Mouse (Mus musculus) olfactory bulb, adult 2 months (tissue): ENCODE measurements around the gene Spint4.

Experiments
- CTCF ChIP-seq: fragments of 200-500 bp; IDR thresholded peaks from 2 replicates; pipeline ENCODE4 v1.5.1; 2012; ENCODE audit warnings: low read depth, mild to moderate bottlenecking, low read length, moderate library complexity; ENCODE audit not compliant: insufficient read depth
- POLR2A ChIP-seq: fragments of 200-500 bp; IDR thresholded peaks from 2 replicates; pipeline ENCODE4 v1.6.1; 2012; ENCODE audit warnings: mild to moderate bottlenecking, low read depth, low read length, moderate library complexity; ENCODE audit not compliant: insufficient read depth

GRCm38 (mm10) chr2:164746693-164747092, 48.4 kb downstream of the Spint4 start:
- TF ChIP-seq CTCF (no peak), POLR2A (no peak)
